Comparison of ENCODE assay signal across 8 mouse cellular contexts in the genomic region with DNA sequence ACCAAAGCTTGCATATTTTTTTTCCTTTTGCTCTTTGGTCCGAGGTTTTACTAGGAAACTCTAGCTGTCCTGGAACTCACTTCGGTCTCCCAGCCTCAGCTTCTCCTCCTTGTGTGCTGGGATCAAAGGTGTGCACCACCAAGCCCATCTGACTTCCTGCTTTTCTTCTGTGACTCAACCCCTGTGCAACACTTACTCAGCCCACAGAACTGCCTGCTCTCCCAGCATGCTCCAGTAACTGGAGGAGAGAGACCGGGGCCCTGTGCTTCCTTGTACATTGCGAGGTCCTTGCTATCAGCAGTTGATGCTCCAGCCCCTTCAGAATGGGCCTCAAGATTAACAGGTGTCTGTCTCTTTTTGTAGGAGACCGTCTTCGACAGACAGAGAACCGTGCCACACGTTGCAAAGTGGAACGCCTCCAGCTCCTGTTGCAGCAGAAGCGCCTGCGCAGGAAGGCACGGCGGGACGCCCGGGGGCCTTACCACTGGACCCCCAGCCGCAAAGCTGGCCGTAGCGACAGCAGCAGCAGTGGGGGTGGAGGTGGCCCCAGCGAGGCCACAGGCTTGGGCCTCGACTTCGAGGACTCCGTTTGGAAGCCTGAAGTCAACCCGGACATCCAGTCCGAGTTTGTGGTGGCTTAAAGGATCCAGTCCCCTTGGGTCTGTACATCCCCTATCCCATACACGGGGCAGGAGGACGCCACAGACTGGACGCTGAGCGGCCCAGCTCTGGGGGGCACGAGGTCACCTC. TPM values are rescaled to one million over a fixed set of nuclear protein-coding genes. Genes with fewer than 3 reads are reported as not detected.
A peak's percentile ranks its signal among the peaks of the same experiment; 100 is the strongest.
DNase-seq lines count a peak whose midpoint lies in the region; ATAC-seq lines count a peak whose summit lies in the region.

No protein-coding gene starts in this region.

- WGBS in neural tube, embryonic 11.5 days, result 90% methylated on average over 29 of the region's 29 CpGs
- WGBS in limb, embryonic 11.5 days, result 88% methylated on average over 29 of the region's 29 CpGs
- WGBS in stomach, embryonic 15.5 days, result 79% methylated on average over 29 of the region's 29 CpGs

- H3K27ac ChIP-seq in neural tube, embryonic 11.5 days (ENCODE audit: low read depth, low read length), result peak overlapping the region; percentile 30; the same call in 1 of the 2 replicates
- peak overlapping the region; percentile 42; the same call in 1 of the 2 replicates for H3K27ac ChIP-seq in limb, embryonic 11.5 days (replicated peaks; ENCODE audit: low read depth, low read length)
- peak overlapping the region; percentile 92 for H3K27ac ChIP-seq in stomach, embryonic 15.5 days

- ATAC-seq in neural tube, embryonic 11.5 days (ENCODE audit: insufficient read depth, low FRiP score, low TSS enrichment), result no peak
- no peak for ATAC-seq in limb, embryonic 11.5 days (ENCODE audit: insufficient number of reproducible peaks, low FRiP score, low TSS enrichment, low read depth)
- no peak for ATAC-seq in stomach, embryonic 15.5 days (ENCODE audit: insufficient read depth, low FRiP score, low read depth)

- H3K9me3 ChIP-seq in neural tube, embryonic 11.5 days (ENCODE audit: control insufficient read depth, low read length), result no peaks in the 10 kb centered on the region
- no peaks in the 10 kb centered on the region for H3K9me3 ChIP-seq in limb, embryonic 11.5 days (ENCODE audit: control insufficient read depth, low read length)
- no peaks in the 10 kb centered on the region for H3K9me3 ChIP-seq in stomach, embryonic 15.5 days

- peaks cover 55% of the 10 kb centered on the region for H3K36me3 ChIP-seq in neural tube, embryonic 11.5 days (ENCODE audit: control insufficient read depth, insufficient read depth, low read length)
- peaks cover 49% of the 10 kb centered on the region for H3K36me3 ChIP-seq in limb, embryonic 11.5 days (ENCODE audit: control insufficient read depth, insufficient read depth, low read length)
- H3K36me3 ChIP-seq in stomach, embryonic 15.5 days, result peaks cover 46% of the 10 kb centered on the region

- intact Hi-C loops in gastrocnemius, postnatal 14 days (cut with DNase I; ENCODE audit: low total_unique reads), result no loop called here
- intact Hi-C loops in left cerebral cortex, postnatal 4 days (cut with DNase I), result no loop called here

- DNase-seq in gastrocnemius, postnatal 14 days, result peak; percentile 13
- DNase-seq in gastrocnemius, adult 18-20 months (ENCODE audit: low spot score), result no peak
- DNase-seq in neural tube, embryonic 11.5 days (ENCODE audit: low spot score), result no peak
- DNase-seq in neural tube, embryonic 10.5 days (ENCODE audit: extremely low spot score, low spot score), result no peak
- no peak for DNase-seq in limb, embryonic 11.5 days (ENCODE audit: low spot score)
- no peak for DNase-seq in urinary bladder, adult 2 months (ENCODE audit: low spot score)
- DNase-seq in left cerebral cortex, postnatal 4 days, result no peak

- 0 out of 2 replicates have a peak overlapping the region, but pooled peaks have one; percentile 10 for H3K4me3 ChIP-seq in neural tube, embryonic 11.5 days (ENCODE audit: low read depth, low read length)
- H3K4me3 ChIP-seq in limb, embryonic 11.5 days (ENCODE audit: low read depth, low read length), result no peak overlapping the region
- H3K4me3 ChIP-seq in stomach, embryonic 15.5 days (replicated peaks), result no peak overlapping the region

- no peaks in the 10 kb centered on the region for H3K27me3 ChIP-seq in neural tube, embryonic 11.5 days (ENCODE audit: control insufficient read depth, insufficient read depth, low read length)
- H3K27me3 ChIP-seq in limb, embryonic 11.5 days (ENCODE audit: control insufficient read depth, insufficient read depth, low read length), result no peaks in the 10 kb centered on the region
- no peaks in the 10 kb centered on the region for H3K27me3 ChIP-seq in stomach, embryonic 15.5 days (replicated peaks)

- H3K9ac ChIP-seq in neural tube, embryonic 11.5 days (ENCODE audit: low read length), result no peak overlapping the region
- H3K9ac ChIP-seq in limb, embryonic 11.5 days (ENCODE audit: low read length), result peak overlapping the region; percentile 12; the same call in 1 of the 2 replicates
- no peak overlapping the region for H3K9ac ChIP-seq in stomach, embryonic 15.5 days

- peaks cover 64% of the 10 kb centered on the region for H3K4me1 ChIP-seq in neural tube, embryonic 11.5 days (ENCODE audit: control insufficient read depth, insufficient read depth, low read length)
- H3K4me1 ChIP-seq in limb, embryonic 11.5 days (ENCODE audit: control insufficient read depth, insufficient read depth, low read length), result peaks cover 71% of the 10 kb centered on the region
- peaks cover 87% of the 10 kb centered on the region for H3K4me1 ChIP-seq in stomach, embryonic 15.5 days

- H3K4me2 ChIP-seq in neural tube, embryonic 11.5 days (ENCODE audit: low read depth), result no peak overlapping the region
- no peak overlapping the region for H3K4me2 ChIP-seq in limb, embryonic 11.5 days (ENCODE audit: low read depth, severe bottlenecking)
- no peak overlapping the region for H3K4me2 ChIP-seq in stomach, embryonic 15.5 days

RNA-seq across cellular contexts. Expression of a gene that starts 8.1 kb away (rescaled TPM):
- 10 to 100 TPM; 40.3 to 43.6 TPM for total RNA-seq in gastrocnemius, postnatal 14 days (2021)
- 10 to 100 TPM; 40.6 to 47.9 TPM for total RNA-seq in gastrocnemius, adult 18-20 months (2021)
- 70.0 and 78.2 TPM in 2 replicates for polyA plus RNA-seq in neural tube, embryonic 11.5 days (2014; fragmentation: Nextera tagmentation; extraction: Ambion mirVana)
- 59.3 and 60.9 TPM in 2 replicates for polyA plus RNA-seq in limb, embryonic 11.5 days (2014; fragmentation: Nextera tagmentation; extraction: Ambion mirVana)
- 16.0 and 19.8 TPM in 2 replicates for polyA plus RNA-seq in stomach, embryonic 15.5 days (2015; fragmentation: Nextera tagmentation; extraction: Ambion mirVana)
- polyA plus RNA-seq in urinary bladder, adult 2 months (2012; rRNA removed), result 21.2 and 30.5 TPM in 2 replicates
- total RNA-seq in left cerebral cortex, postnatal 4 days (2021), result 100 to 1,000 TPM; 158 to 163 TPM

RNA-seq across cellular contexts. Expression of a gene that starts 9.6 kb away (rescaled TPM):
- total RNA-seq in gastrocnemius, postnatal 14 days (2021), result 10 to 100 TPM; 41.4 to 41.5 TPM
- 10 to 100 TPM; 28.9 to 37.5 TPM for total RNA-seq in gastrocnemius, adult 18-20 months (2021)
- polyA plus RNA-seq in neural tube, embryonic 11.5 days (2014; fragmentation: Nextera tagmentation; extraction: Ambion mirVana), result 84.0 and 85.1 TPM in 2 replicates
- 67.9 and 68.1 TPM in 2 replicates for polyA plus RNA-seq in limb, embryonic 11.5 days (2014; fragmentation: Nextera tagmentation; extraction: Ambion mirVana)
- 90.3 and 103 TPM in 2 replicates for polyA plus RNA-seq in stomach, embryonic 15.5 days (2015; fragmentation: Nextera tagmentation; extraction: Ambion mirVana)
- 249 and 276 TPM in 2 replicates for polyA plus RNA-seq in urinary bladder, adult 2 months (2012; rRNA removed)
- total RNA-seq in left cerebral cortex, postnatal 4 days (2021), result 100 to 1,000 TPM; 211 to 228 TPM

RNA-seq across cellular contexts. Expression of a gene that starts 15.5 kb away (rescaled TPM):
- 1 to 10 TPM; 1.6 TPM for total RNA-seq in gastrocnemius, postnatal 14 days (2021)
- 1 to 10 TPM; 1.6 to 1.9 TPM for total RNA-seq in gastrocnemius, adult 18-20 months (2021)
- 11.1 and 11.3 TPM in 2 replicates for polyA plus RNA-seq in neural tube, embryonic 11.5 days (2014; fragmentation: Nextera tagmentation; extraction: Ambion mirVana)
- polyA plus RNA-seq in limb, embryonic 11.5 days (2014; fragmentation: Nextera tagmentation; extraction: Ambion mirVana), result 4.7 and 6.5 TPM in 2 replicates
- 5.1 and 6.7 TPM in 2 replicates for polyA plus RNA-seq in stomach, embryonic 15.5 days (2015; fragmentation: Nextera tagmentation; extraction: Ambion mirVana)
- polyA plus RNA-seq in urinary bladder, adult 2 months (2012; rRNA removed), result 9.2 and 12.2 TPM in 2 replicates
- 100 to 1,000 TPM; 299 to 316 TPM for total RNA-seq in left cerebral cortex, postnatal 4 days (2021)

RNA-seq across cellular contexts. Expression of a gene that starts 16.6 kb away (rescaled TPM):
- total RNA-seq in gastrocnemius, postnatal 14 days (2021), result 1 to 10 TPM; 3.3 to 4.2 TPM
- 1 to 10 TPM; 5.4 to 6.5 TPM for total RNA-seq in gastrocnemius, adult 18-20 months (2021)
- polyA plus RNA-seq in neural tube, embryonic 11.5 days (2014; fragmentation: Nextera tagmentation; extraction: Ambion mirVana), result 8.8 and 10.8 TPM in 2 replicates
- 5.9 and 7.2 TPM in 2 replicates for polyA plus RNA-seq in limb, embryonic 11.5 days (2014; fragmentation: Nextera tagmentation; extraction: Ambion mirVana)
- 17.5 and 19.7 TPM in 2 replicates for polyA plus RNA-seq in stomach, embryonic 15.5 days (2015; fragmentation: Nextera tagmentation; extraction: Ambion mirVana)
- polyA plus RNA-seq in urinary bladder, adult 2 months (2012; rRNA removed), result 18.4 and 21.5 TPM in 2 replicates
- total RNA-seq in left cerebral cortex, postnatal 4 days (2021), result 1 to 10 TPM; 6.0 to 6.1 TPM

RNA-seq across cellular contexts. Expression of a gene that starts 17.7 kb away (rescaled TPM):
- 100 to 1,000 TPM; 657 to 736 TPM for total RNA-seq in gastrocnemius, postnatal 14 days (2021)
- 100 to 1,000 TPM; 573 to 611 TPM for total RNA-seq in gastrocnemius, adult 18-20 months (2021)
- polyA plus RNA-seq in neural tube, embryonic 11.5 days (2014; fragmentation: Nextera tagmentation; extraction: Ambion mirVana), result 376 and 386 TPM in 2 replicates
- polyA plus RNA-seq in limb, embryonic 11.5 days (2014; fragmentation: Nextera tagmentation; extraction: Ambion mirVana), result 416 and 426 TPM in 2 replicates
- polyA plus RNA-seq in stomach, embryonic 15.5 days (2015; fragmentation: Nextera tagmentation; extraction: Ambion mirVana), result 544 and 602 TPM in 2 replicates
- 367 and 372 TPM in 2 replicates for polyA plus RNA-seq in urinary bladder, adult 2 months (2012; rRNA removed)
- 100 to 1,000 TPM; 247 to 270 TPM for total RNA-seq in left cerebral cortex, postnatal 4 days (2021)

Comparison
In these comparisons a context has a peak if more than half of its experiments do, and no peak if none do; other contexts are left out.
1. H3K27ac ChIP-seq: peak in every context shown above with its lines; median percentile 92 in stomach, embryonic 15.5 days; 42 in limb, embryonic 11.5 days; 30 in neural tube, embryonic 11.5 days.